Mouse (Mus musculus) liver, adult (tissue): ENCODE data around the gene Atg5.

ENCODE experiments used
- GATA4 ChIP-seq: IDR thresholded peaks from 2 replicates; pipeline ENCODE4 v1.6.1; 2014; ENCODE audit warnings: mild to moderate bottlenecking, low read length; ENCODE audit not compliant: insufficient replicate concordance

The Atg5 gene

DNA sequence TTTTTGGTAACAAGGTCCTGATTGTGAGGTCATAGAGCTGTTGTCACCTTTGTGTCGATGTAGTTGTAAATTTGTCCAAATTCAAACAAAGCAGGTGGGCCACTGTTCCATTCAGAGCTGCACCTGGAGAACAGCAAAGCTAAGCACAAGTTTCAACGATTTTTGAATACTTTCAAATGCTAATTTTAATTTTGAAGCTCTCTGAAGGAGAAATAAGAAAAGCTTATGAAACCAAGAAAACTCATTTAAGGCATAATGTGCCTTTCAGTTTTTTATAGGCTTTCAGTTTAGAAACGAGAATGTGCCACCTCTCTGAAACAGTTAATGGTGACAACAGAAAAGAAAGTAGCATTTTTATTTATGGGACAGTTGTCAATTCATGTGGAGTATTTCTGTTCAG is 36.7 kb downstream of the Atg5 start:
- TF ChIP-seq GATA4 = no peak

DNA sequence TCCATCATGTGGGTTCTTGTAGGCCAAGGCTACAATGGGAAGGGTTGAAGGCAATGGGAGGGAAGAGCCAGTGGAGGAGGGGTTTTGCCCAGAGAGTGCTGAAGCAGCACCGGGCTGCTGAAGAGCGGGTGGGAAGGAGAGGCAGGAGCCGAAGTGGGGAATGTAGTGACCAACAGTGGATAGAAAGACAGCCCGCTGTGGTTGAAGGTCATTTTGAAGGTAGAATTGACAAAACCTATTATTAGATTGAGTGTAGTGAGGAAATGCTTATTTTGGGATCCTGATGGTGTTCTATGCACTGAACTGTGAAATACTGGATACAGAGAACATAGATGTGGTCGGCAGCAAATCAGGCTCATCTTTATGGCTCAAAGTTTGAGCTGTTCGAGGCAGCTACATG is 38.1 kb downstream of the Atg5 start:
- TF ChIP-seq GATA4 = no peak

DNA sequence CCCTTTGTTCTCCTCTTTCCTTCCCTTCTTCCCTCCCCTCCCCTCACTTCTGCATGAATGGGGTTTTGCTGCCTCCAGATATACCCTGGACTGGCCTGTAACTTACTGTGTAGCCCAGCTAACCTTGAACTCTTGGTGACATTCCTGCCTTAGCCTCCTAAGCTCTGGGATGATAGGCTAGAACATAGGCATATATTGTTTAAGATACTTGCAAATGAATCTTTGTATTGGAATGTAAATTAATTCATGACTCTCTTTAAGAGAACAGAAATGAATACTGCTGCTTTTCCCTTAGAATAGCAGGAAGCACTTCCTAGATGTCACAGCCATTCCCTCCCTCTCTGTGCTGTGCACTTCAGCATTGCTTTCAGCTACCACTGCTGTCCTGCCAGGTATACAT is 40.1 kb downstream of the Atg5 start:
- no peak for TF ChIP-seq GATA4

DNA sequence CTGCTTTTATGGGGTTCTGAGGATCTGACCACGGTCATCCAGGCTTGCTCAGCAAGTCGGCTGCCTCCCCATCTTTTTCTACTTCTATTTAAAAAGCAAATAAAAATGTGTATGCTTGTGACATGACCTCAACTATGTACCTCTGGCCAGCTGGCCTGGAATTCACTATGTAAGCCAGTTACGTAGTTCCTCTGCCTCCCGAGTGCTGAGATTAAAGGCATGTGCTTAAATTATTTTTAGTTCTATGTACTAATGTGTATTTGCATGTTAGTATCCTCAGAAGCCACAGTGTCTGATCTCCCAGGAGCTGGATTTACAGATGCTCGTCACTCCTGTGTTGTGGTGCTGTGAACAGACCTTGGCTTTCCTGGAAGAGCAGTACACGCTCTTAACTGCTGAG is 41.1 kb downstream of the Atg5 start:
- no peak for TF ChIP-seq GATA4

DNA sequence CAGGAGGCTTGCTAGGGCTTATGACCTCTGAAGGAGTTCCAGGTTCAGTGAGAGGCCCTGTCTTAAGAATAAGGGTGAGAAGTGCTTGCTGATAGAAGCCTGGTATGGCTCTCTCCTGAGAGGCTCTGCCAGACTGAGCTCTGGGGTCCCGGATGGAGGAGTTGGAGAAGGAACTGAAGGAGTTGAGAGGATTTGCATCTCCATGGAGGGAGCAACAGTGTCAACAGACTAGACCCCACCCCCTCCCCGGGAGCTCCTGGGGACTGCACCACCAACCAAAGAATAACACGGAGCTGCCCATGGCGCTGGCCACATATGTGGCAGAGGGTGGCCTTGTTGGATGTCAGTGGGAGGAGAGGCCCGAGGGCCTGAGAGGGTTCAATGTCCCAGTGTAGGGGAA is 47.1 kb downstream of the Atg5 start:
- TF ChIP-seq GATA4 = no peak

DNA sequence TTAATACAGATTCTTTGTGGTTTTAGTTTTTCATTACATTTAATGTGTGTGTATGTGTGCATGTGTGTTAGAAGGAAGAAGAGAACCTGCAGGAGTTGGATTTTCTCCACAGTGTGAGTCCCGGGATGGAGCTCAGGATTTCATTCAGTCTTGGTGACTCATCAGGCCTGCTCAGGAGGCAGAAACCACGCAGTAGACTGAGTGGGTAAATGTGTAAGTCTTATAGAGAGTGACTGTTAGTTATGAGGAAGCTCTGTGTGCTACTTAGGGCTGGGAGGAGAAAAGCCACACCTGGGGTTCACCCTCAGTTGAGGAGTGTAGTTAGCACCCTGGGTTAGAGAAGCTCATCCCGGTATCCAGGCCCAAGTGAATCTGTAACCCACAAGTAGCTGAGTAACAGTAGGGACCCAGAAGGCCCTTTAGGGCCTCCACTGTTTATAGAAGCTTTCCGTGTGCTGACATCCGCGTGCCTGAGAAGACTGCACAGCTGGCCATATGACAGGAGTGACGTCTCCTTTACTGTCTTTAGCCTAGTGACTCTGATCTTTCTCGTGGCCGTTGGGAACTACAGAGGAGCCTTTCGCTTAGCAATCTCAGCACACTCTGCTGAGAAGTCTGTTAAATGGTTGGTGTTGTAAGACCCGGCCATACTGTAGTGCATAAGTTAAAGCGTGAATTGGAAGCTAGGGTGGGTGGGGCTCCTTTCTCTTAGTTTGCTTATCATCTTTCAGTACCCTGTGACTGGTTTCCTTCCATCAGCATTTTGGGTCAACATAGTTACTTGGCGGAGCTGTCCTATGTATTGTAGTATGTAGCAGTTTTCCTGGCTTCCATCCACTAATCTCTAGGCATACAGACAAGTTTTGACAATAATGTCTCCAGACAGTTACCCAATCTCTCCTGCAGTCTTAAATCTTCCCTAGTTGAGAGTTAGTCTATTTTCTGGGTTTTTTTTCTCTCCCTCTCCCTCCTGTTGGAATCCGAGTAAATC is 48.4 kb downstream of the Atg5 start:
- no peak for TF ChIP-seq GATA4

DNA sequence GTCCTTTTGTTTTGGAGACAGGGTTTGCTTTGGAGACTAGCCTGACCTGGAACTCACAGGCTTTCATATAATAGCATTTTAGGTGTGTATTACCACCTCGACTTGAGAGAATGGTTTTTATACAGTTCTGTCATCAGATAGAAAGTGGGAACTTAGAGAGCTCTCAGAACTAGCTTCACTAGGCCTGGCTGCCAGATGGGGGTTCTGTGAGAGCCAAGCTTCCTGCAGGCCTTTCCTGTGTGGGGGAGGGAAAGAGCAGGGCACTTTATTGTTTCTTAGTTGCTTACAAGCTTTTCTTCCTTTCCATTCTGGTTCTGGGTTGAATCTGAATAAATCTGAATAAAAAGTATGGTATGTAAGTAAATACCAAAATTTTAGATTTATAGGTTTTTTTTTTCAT is 54.0 kb downstream of the Atg5 start:
- no peak for TF ChIP-seq GATA4

DNA sequence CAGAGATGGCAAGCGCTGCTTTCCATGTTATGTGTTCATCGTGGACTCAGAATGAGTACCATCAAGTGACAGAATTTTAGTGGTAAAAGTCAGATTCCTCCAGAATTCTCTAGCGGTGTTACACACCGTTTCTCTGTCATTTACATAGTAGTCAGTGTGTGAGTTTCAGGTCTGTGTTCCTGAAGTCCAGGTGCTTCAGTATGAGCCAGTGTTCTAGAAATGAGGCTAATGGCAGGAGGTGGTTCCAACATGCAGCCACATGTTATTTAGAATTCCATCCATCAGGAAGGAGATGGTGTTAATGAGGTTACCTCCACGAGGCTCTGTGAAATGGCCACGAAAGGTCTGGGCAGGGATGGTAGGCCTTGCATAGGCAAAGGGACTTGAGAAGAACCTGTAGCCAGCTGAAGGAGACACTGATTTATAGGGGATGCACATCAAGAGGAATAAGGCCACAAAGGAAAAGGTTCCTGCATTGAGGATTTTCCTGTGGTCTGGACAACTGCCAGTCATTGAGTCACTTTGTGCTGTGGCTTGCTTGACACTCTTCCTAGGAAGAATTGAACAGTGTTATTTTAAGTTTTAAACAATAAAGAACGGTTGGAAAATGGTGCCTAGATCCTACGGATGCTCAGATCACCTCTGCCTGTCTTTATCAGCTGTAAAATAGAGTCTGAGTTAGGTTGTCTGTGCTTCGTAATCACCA is 55.1 kb downstream of the Atg5 start:
- no peak for TF ChIP-seq GATA4

DNA sequence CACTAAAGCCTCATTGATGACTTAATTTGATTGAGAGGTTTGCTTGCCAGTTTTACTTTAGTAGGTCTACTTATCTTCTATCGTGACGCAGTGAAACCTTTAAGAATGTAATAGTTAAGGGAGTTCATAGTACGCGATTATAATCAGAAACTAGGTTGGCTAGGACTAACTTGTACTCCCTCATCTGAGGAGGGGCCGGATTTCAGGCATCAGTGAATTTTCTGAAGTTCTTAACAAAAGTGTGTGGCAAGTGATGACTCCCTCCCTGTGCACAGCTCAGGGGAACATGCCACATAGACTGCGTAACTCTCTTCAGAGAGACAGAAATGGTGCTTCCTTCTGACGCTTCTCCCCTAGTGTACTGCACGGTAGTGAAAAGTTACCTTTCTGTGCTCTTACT is 55.7 kb downstream of the Atg5 start:
- TF ChIP-seq GATA4 = no peak

DNA sequence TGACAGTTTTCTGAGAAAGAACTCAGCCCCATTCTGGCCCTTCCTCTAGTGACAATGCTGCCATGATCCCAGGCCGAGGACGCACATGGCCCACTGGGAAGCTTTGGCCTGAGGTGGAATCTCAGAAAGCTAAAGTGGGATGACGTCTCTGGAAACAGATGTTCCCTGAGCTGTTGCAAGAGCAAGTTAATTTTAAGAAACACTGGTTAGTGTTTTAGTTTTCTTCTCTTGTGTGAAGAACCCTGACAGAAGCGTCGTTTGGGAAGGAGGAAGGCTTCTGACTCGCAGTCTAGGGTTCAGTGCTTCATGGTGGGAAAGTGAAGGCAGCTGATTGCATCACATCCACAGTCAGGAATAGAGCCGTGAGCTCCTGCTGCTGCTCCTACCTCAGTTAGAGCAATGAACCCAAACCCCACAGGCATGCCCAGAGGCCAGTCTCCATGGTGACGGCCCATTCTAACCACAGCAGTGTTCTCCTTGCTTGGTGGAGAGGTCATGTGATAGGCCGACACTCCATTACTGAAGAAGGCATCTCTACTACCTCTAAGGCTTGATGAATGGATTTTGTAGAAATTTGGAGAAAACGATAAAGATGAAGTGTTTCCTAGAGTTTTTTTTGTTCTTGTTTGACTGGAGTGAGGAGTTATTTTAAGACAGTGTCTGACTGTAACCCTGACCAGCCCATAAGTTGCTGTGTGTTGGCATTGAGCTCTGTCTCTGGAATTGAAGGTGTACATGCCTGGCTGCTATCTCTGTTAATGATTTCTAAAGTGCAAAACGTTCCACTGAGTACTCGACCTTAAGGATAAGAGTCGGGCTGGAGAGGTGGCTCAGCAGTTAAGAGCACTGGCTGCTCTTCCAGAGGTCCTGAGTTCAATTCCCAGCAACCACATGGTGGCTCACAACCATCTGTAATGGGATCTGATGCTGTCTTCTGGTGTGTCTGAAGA is 57.7 kb downstream of the Atg5 start:
- TF ChIP-seq GATA4 = no peak

DNA sequence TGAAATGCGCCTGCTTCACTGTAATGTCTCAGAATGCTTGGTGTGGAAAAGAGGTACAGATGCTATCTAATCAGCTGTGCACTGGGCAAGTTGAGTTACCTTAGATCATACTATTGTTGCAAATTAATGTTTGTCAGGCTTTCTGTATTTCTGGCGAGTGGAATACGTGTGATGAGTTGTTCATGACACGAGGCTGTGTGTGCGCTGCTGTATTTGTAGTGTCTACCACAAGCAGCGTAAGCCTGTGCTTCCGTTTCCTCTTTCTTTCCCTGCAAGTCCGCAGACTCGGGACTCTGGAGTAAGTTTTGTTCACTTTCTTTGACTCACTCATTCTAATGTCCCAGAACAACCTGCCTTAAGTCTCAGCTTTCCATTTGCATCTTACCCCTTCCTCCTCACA is 58.9 kb downstream of the Atg5 start:
- no peak for TF ChIP-seq GATA4

DNA sequence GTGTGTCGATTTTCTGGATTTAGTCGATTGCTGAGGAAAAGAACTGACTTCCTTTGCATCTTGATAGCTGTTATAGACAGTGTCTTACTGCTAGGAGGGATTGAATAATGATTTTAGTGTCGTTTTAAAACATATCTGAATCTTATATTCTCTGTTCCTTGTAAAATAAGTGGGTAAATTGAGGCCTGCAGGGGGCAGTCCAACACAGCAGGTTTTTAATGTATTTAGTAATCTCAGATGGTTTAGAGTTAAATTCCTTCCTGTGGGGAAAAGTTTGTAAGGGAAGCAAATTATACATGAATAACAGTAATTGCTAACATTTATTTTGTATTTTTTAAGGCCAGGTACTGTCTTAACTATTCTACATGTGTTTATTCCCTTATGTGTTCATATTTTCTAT is 60.2 kb downstream of the Atg5 start:
- no peak for TF ChIP-seq GATA4

DNA sequence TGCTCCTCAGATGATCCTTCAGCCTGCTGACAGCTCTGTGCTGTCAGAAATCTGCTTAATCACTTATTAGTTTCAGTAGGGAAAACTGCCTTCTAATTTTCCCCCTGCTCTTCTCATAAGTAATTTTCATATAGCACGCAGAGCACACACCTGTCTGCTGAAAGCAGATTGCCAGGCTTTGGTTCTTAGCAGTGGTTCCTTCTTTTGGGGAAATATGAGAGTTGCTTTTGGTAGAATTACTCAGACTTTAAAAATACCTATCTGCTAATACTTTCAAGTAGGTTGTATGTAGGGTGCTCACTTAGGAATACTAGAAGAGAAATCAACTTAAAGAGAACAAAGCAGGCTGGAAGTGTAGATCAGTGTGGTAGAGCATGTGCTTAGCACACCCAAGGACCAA is 62.6 kb downstream of the Atg5 start:
- no peak for TF ChIP-seq GATA4

DNA sequence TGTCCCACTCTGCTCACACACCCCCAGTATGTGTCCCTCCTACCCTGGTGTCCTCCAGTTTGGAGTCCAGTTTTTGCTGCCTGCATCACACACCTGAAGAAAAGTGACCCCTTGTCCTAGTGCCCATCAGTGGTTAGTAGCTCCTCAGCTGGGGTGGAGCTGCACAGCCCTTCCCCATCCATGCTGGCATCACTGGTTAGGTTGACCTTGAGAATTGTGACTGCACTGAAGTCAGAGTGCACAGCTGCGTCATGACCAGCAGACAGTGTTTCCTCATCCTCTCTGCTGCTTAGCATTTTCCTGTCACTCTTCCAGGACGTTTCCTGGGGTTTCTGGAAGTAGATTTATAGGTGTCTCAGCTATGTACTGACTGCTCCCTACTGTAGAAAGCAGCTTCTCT is 63.3 kb downstream of the Atg5 start:
- no peak for TF ChIP-seq GATA4

DNA sequence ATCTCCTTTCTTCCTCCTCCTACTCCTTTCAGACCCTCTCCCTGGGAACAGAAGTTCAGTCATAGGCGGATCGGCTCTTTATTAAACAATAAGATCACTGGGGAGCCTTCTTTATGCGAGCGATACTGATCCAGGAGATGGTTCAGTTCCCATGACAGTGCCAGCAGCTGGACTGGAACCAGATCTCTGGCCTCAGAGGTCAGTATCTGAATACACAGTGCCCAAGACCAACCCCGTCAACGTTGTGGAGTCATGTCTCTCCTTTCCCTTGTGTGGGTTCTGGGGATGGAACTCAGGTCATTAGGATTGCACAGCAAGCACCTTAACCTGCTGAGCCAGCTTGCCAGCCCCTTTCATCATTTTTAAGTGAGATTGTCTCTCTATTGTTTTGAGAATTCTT is 70.4 kb downstream of the Atg5 start:
- TF ChIP-seq GATA4 = no peak
